Mouse (Mus musculus): ENCODE results near the gene Ifna11. TPM values are rescaled to one million over a fixed set of nuclear protein-coding genes. Genes with fewer than 3 reads are reported as not detected.
"Not testable (repeated sequence)": the region's sequence is repeated elsewhere in the genome, so short reads cannot be mapped to it uniquely, and the experiment has no call there.

Ifna11 gene
- polyA plus RNA-seq, 1 experiment = not detected

DNA sequence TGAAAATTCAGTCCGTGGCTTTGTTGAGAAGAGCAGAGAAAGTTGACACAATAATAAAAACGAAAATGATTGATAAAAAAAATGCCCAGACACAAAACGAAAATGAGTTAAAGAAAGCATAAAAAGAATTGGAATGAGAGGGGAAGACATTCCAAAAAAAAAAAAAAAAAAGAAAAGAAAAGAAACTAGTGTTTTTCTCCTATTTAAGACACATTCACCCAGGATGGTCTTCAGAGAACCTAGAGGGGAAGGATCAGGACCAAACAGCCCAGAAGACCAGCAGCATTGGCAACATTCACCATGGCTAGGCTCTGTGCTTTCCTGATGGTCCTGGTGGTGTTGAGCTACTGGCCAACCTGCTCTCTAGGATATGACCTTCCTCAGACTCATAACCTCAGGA, 3.8 kb upstream of the Ifna11 start, which contains the start of gene Ifna7:
Gene Ifna7, plus strand, starts transcription at position 301 of the 400 bp plus-strand sequence.
- TF ChIP-seq CTCF (IDR thresholded peaks at IDR 0.05; ENCODE audit: extremely low read depth, insufficient read depth, insufficient read length, insufficient replicate concordance) (no peak), POLR2A (IDR thresholded peaks at IDR 0.05; ENCODE audit: low read depth, low read length) (no peak)
- DNase-seq (ENCODE audit: low read depth in 1 of 2, low spot score in 2 of 2) = no peak
- Histone ChIP-seq H3K4me3 (ENCODE audit: extremely low read depth, insufficient read depth, insufficient read length) (no peak within 1 kb of the TSS), H3K36me3 (ENCODE audit: control insufficient read depth, insufficient read depth, low read length) (no peaks in the 10 kb centered on the region), H3K4me1 (ENCODE audit: control insufficient read depth, insufficient read depth, insufficient read length) (no peaks in the 10 kb centered on the region), H3K27ac (ENCODE audit: insufficient read depth, low read length) (no peak within 1 kb of the TSS), H3K27me3 (ENCODE audit: control insufficient read depth, insufficient read depth, low read length) (no peaks in the 10 kb centered on the region)
- 61% methylated on average over 3 of the region's 3 CpGs for WGBS

DNA sequence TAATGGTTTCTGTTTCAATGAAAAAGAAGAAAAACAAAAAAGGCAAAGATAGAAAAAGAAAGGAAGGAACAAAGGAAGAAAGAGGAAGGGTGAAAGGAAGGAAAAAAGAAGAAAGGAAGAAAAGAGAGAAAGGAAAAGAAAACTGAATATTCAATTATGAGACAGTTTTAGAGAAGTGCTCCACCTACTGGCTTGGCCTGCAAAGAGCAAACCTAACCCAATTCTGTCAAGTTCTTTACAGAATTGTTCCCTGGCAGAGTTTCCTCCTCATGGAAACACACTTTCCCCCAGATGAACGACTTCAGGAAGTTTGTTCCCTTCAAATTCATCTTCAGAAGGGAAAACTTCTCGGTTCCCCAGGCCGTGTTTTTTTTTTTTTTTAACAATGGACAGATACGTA, 3.2 kb downstream of the Ifna11 start:
- no peak overlapping the region for H3K4me3 ChIP-seq (ENCODE audit: extremely low read depth, insufficient read depth, insufficient read length)
- DNase-seq (ENCODE audit: low read depth in 1 of 2, low spot score in 2 of 2) = no peak
- TF ChIP-seq CTCF (IDR thresholded peaks at IDR 0.05; ENCODE audit: extremely low read depth, insufficient read depth, insufficient read length, insufficient replicate concordance) = no peak
- TF ChIP-seq POLR2A (IDR thresholded peaks at IDR 0.05; ENCODE audit: low read depth, low read length) = no peak
- H3K36me3 ChIP-seq (ENCODE audit: control insufficient read depth, insufficient read depth, low read length) = no peaks in the 10 kb centered on the region
- WGBS = 29% methylated on average over 4 of the region's 4 CpGs
- H3K4me1 ChIP-seq (ENCODE audit: control insufficient read depth, insufficient read depth, insufficient read length) = no peaks in the 10 kb centered on the region
- no peak overlapping the region for H3K27ac ChIP-seq (ENCODE audit: insufficient read depth, low read length)
- no peaks in the 10 kb centered on the region for H3K27me3 ChIP-seq (ENCODE audit: control insufficient read depth, insufficient read depth, low read length)

DNA sequence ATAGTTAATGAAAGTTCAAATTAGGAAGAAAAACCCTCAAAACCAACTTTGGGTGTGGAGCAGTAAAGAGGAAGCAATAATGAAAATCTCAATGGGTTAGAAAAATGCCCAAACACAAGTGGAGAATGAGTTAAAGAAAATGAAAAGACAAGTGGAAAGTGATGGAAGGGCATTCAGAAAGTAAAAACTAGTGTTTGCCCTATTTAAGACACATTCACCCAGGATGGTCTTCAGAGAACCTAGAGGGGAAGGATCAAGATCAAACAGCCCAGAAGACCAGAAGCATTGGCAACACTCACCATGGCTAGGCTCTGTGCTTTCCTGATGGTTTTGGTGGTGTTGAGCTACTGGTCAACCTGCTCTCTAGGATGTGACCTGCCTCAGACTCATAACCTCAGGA, 7.4 kb downstream of the Ifna11 start, which contains the start of gene Ifna6:
Gene Ifna6, plus strand, starts transcription at position 301 of the 400 bp plus-strand sequence.
- H3K4me3 ChIP-seq (ENCODE audit: extremely low read depth, insufficient read depth, insufficient read length); H3K36me3 ChIP-seq (ENCODE audit: control insufficient read depth, insufficient read depth, low read length); H3K4me1 ChIP-seq (ENCODE audit: control insufficient read depth, insufficient read depth, insufficient read length); H3K27ac ChIP-seq (ENCODE audit: insufficient read depth, low read length); H3K27me3 ChIP-seq (ENCODE audit: control insufficient read depth, insufficient read depth, low read length); DNase-seq (ENCODE audit: low read depth in 1 of 2, low spot score in 2 of 2): not testable (repeated sequence)

DNA sequence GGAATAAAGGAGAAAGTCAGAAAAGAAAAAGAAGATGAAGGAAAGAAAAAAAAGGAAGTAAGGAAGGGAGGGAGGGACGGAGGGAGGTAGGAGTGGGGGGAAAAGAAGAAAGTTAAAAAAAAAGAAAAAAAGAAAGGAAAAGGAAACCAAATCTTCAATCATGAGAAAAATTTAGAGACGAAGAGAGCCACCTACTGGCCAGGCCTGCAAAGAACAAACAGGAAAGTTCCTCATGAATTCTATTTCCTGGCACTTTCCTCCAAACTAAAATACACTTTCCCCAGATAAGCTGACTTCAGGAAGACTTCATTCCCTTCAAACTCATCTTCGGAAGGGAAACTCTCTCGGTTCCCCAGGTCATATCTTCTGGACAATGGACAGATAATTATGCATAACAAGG, 10.8 kb downstream of the Ifna11 start:
- H3K27me3 ChIP-seq (ENCODE audit: control insufficient read depth, insufficient read depth, low read length) = no peaks in the 10 kb centered on the region
- no peak overlapping the region for H3K27ac ChIP-seq (ENCODE audit: insufficient read depth, low read length)
- 30% methylated on average over 4 of the region's 4 CpGs for WGBS
- H3K36me3 ChIP-seq (ENCODE audit: control insufficient read depth, insufficient read depth, low read length) = no peaks in the 10 kb centered on the region
- H3K4me1 ChIP-seq (ENCODE audit: control insufficient read depth, insufficient read depth, insufficient read length) = no peaks in the 10 kb centered on the region
- peak in 1 of 2 experiments; percentile 40 for DNase-seq (ENCODE audit: low read depth in 1 of 2, low spot score in 2 of 2)
- H3K4me3 ChIP-seq (ENCODE audit: extremely low read depth, insufficient read depth, insufficient read length) = no peak overlapping the region
- TF ChIP-seq POLR2A (IDR thresholded peaks at IDR 0.05; ENCODE audit: low read depth, low read length) (no peak), CTCF (IDR thresholded peaks at IDR 0.05; ENCODE audit: extremely low read depth, insufficient read depth, insufficient read length, insufficient replicate concordance) (no peak)

DNA sequence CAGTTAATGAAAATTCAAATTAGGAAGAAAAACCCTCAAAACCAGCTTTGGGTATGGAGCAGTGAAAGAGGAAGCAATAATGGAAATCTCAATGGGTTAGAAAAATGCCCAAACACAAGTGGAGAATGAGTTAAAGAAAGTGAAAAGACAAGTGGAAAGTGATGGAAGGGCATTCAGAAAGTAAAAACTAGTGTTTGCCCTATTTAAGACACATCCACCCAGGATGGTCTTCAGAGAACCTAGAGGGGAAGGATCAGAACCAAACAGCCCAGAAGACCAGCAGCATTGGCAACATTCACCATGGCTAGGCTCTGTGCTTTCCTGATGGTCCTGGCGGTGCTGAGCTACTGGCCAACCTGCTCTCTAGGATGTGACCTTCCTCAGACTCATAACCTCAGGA, 15.5 kb downstream of the Ifna11 start, which contains the start of gene Ifna5:
Gene Ifna5, plus strand, starts transcription at position 301 of the 400 bp plus-strand sequence.
- H3K4me3 ChIP-seq (ENCODE audit: extremely low read depth, insufficient read depth, insufficient read length); DNase-seq (ENCODE audit: low read depth in 1 of 2, low spot score in 2 of 2); H3K27me3 ChIP-seq (ENCODE audit: control insufficient read depth, insufficient read depth, low read length); H3K36me3 ChIP-seq (ENCODE audit: control insufficient read depth, insufficient read depth, low read length); H3K4me1 ChIP-seq (ENCODE audit: control insufficient read depth, insufficient read depth, insufficient read length); H3K27ac ChIP-seq (ENCODE audit: insufficient read depth, low read length): not testable (repeated sequence)
- WGBS = 95% methylated on average over 1 of the region's 1 CpGs

DNA sequence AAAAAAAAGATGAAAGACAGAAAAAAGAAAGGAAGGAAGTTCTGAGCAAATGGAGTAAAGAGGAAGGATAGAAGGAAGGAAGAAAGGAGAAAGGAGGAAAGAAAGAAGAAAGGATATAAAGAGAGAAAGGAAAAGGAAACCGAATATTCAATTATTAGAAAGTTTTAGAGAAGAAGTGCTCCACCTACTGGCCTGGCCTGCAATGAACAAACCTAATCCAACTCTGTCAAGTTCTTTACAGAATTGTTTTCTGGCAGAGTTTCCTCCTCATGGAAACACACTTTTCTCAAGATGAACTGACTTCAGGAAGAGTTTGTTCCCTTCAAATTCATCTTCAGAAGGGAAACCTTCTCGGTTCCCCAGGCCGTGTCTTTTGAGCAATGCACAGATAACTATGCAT, 19.1 kb downstream of the Ifna11 start:
- no peak for DNase-seq (ENCODE audit: low read depth in 1 of 2, low spot score in 2 of 2)
- 37% methylated on average over 3 of the region's 3 CpGs for WGBS
- TF ChIP-seq CTCF (IDR thresholded peaks at IDR 0.05; ENCODE audit: extremely low read depth, insufficient read depth, insufficient read length, insufficient replicate concordance) (no peak), POLR2A (IDR thresholded peaks at IDR 0.05; ENCODE audit: low read depth, low read length) (no peak)
- H3K36me3 ChIP-seq (ENCODE audit: control insufficient read depth, insufficient read depth, low read length) = no peaks in the 10 kb centered on the region
- H3K4me1 ChIP-seq (ENCODE audit: control insufficient read depth, insufficient read depth, insufficient read length) = no peaks in the 10 kb centered on the region; the same call in 1 of the 2 replicates
- no peaks in the 10 kb centered on the region for H3K27me3 ChIP-seq (ENCODE audit: control insufficient read depth, insufficient read depth, low read length)
- no peak overlapping the region for H3K27ac ChIP-seq (ENCODE audit: insufficient read depth, low read length)
- no peak overlapping the region for H3K4me3 ChIP-seq (ENCODE audit: extremely low read depth, insufficient read depth, insufficient read length)

DNA sequence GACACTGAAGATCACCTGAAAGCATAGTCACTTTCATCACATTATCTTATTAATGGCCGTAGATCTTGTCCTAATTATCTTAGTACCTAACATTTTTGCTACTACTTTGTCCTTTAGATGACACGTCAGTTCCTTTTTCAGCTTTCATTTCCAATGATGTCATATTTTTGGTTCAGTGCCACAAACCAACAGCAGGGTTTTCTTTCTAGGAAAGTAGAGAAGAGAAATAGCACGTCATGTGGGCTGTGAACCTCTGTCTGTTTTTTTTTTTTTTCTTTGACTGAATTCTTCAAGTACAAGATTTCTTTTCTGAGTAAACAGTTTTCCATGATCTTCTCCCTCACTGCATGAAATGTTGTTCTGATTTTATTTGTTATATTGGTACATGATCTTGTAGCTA, 20.3 kb downstream of the Ifna11 start:
- Histone ChIP-seq H3K4me3 (ENCODE audit: extremely low read depth, insufficient read depth, insufficient read length) (no peak overlapping the region; the same call in 1 of the 2 replicates), H3K27ac (ENCODE audit: insufficient read depth, low read length) (no peak overlapping the region), H3K36me3 (ENCODE audit: control insufficient read depth, insufficient read depth, low read length) (no peaks in the 10 kb centered on the region), H3K4me1 (ENCODE audit: control insufficient read depth, insufficient read depth, insufficient read length) (no peaks in the 10 kb centered on the region; the same call in 1 of the 2 replicates), H3K27me3 (ENCODE audit: control insufficient read depth, insufficient read depth, low read length) (no peaks in the 10 kb centered on the region)
- WGBS = 38% methylated on average over 3 of the region's 3 CpGs
- DNase-seq (ENCODE audit: low read depth in 1 of 2, low spot score in 2 of 2) = no peak
- TF ChIP-seq POLR2A (IDR thresholded peaks at IDR 0.05; ENCODE audit: low read depth, low read length) = no peak
- TF ChIP-seq CTCF (IDR thresholded peaks at IDR 0.05; ENCODE audit: extremely low read depth, insufficient read depth, insufficient read length, insufficient replicate concordance) = no peak
